Mouse (Mus musculus): ENCODE measurements around the gene Washc1. TPM values are rescaled to one million over a fixed set of nuclear protein-coding genes. Genes with fewer than 3 reads are reported as not detected.

Washc1 gene
- polyA plus RNA-seq, 1 experiment = 48.6 TPM

- peaks cover 2% of the 10 kb centered on the region; the same call in 1 of the 2 replicates for H3K4me1 ChIP-seq (ENCODE audit: control insufficient read depth, insufficient read depth, low read length)
- no peak overlapping the region for H3K4me3 ChIP-seq (ENCODE audit: insufficient read depth, low read length)
- no peak for TF ChIP-seq POLR2A (IDR thresholded peaks at IDR 0.05; ENCODE audit: extremely low read depth, insufficient read depth, low read length)
- no peak for TF ChIP-seq CTCF (IDR thresholded peaks at IDR 0.05; ENCODE audit: extremely low read depth, insufficient read depth, low read length)
- no peak overlapping the region for H3K27ac ChIP-seq (ENCODE audit: insufficient read depth, low read length)
Observed at GRCm38 (mm10) chr17:66090251-66090650, 21.1 kb upstream of the Washc1 start.

DNA sequence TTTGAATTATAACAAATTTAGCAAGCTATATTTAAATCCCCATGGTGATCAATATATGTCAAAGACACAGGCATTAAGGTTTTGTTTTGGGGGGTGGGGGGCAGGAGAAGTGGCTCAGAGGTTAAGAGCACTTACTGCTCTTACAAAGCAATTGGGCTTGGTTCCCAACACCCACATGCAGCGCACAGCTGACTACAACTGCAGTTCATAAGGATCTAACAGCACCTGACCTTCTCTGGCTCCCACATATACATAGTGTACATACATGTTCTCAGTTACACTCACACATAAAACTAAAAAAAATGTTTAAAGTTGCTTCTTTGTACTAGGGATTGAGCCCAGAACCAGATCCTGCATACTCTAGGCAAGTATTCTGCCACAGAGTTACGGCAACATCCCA, 20.0 kb upstream of the Washc1 start:
- TF ChIP-seq CTCF (IDR thresholded peaks at IDR 0.05; ENCODE audit: extremely low read depth, insufficient read depth, low read length) = no peak
- Histone ChIP-seq H3K4me1 (ENCODE audit: control insufficient read depth, insufficient read depth, low read length) (peaks cover 2% of the 10 kb centered on the region; the same call in 1 of the 2 replicates), H3K4me3 (ENCODE audit: insufficient read depth, low read length) (no peak overlapping the region), H3K27ac (ENCODE audit: insufficient read depth, low read length) (no peak overlapping the region)

DNA sequence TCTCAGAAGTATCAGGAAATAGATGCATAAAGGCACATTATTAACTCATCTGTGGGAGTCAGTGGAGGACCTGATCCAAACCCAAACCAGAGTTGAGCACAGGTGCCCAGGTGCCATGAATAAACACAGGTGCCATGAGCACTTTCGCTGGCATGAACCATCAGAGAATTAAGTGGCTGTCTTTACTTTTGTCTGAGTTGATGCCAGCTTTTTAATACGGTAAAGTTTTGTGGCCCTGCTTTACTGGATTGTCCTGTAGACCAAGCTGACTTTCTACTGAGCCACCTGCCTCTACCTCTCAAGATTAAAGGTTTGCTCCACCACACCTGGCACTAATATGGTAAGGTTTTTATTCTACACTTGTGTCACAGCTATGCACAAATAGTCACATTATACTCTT, 19.3 kb upstream of the Washc1 start:
- H3K4me1 ChIP-seq (ENCODE audit: control insufficient read depth, insufficient read depth, low read length) = peaks cover 2% of the 10 kb centered on the region; the same call in 1 of the 2 replicates
- H3K27ac ChIP-seq (ENCODE audit: insufficient read depth, low read length) = no peak overlapping the region
- no peak overlapping the region for H3K4me3 ChIP-seq (ENCODE audit: insufficient read depth, low read length)
- TF ChIP-seq CTCF (IDR thresholded peaks at IDR 0.05; ENCODE audit: extremely low read depth, insufficient read depth, low read length) (no peak), POLR2A (IDR thresholded peaks at IDR 0.05; ENCODE audit: extremely low read depth, insufficient read depth, low read length) (no peak)

DNA sequence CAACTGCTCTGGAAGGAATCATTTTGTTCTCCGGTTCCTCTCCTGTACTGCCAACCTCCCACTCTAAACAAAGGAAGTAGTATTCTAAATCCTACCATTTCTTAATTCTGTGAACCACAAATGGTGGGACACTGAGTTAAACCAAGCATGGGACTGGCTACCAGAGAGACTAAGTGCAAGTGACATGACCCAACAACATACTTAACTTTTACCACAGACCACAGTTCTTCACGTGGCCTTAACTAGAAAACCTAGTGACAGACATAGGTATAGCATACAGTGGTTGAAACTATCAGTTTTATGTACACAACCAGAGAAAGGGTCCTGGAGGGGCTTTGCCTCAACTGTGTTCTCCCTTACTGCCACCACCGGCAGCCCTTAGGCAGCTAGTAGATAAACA, 18.7 kb upstream of the Washc1 start:
- TF ChIP-seq CTCF (IDR thresholded peaks at IDR 0.05; ENCODE audit: extremely low read depth, insufficient read depth, low read length) = no peak
- TF ChIP-seq POLR2A (IDR thresholded peaks at IDR 0.05; ENCODE audit: extremely low read depth, insufficient read depth, low read length) = no peak
- H3K27ac ChIP-seq (ENCODE audit: insufficient read depth, low read length) = no peak overlapping the region
- no peak overlapping the region for H3K4me3 ChIP-seq (ENCODE audit: insufficient read depth, low read length)
- H3K4me1 ChIP-seq (ENCODE audit: control insufficient read depth, insufficient read depth, low read length) = peaks cover 4% of the 10 kb centered on the region

DNA sequence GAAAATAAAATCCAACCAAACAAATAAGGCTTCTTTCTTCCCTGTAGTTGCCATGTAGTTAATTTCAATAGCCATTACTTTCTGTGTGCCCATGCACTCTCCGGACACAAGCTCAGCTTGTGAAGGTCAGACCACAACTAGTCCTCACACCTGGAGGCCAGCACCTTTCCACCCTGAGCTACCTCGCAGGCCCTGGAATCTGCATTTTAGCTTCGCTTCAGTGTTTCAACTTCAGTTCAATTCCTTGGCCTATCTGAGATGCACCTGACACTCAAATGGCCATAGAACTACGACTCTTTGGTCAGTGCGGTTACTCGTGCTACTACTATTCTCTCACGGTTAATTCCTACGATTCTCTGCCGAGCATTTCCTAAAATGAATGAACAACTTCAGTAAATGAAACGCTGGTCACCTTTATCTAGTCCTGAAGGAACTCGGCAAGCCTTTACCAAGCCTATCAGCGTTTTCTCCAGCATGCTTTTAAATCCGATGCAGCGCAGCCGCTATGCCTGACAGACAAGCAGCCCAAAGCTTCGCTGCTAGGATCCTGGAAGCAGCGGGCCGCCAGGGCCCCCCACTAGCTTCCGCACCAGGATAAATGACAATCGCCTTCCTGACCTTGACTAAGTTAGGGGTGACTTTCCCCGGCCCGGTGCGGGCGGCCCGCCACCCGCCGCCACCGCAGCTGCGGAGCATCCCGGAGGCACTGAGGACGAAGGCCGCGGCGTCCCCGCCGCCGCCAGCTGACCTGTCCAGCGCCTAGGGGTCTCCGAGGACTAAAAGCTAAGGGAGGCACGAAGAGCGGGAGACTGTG, 10.6 kb upstream of the Washc1 start:
- TF ChIP-seq CTCF (IDR thresholded peaks at IDR 0.05; ENCODE audit: extremely low read depth, insufficient read depth, low read length) = no peak
- no peak for TF ChIP-seq POLR2A (IDR thresholded peaks at IDR 0.05; ENCODE audit: extremely low read depth, insufficient read depth, low read length)
- H3K27ac ChIP-seq (ENCODE audit: insufficient read depth, low read length) = peak overlapping the region; percentile 97
- peaks cover 10% of the 10 kb centered on the region for H3K4me1 ChIP-seq (ENCODE audit: control insufficient read depth, insufficient read depth, low read length)
- peak overlapping the region; percentile 83 for H3K4me3 ChIP-seq (ENCODE audit: insufficient read depth, low read length)

DNA sequence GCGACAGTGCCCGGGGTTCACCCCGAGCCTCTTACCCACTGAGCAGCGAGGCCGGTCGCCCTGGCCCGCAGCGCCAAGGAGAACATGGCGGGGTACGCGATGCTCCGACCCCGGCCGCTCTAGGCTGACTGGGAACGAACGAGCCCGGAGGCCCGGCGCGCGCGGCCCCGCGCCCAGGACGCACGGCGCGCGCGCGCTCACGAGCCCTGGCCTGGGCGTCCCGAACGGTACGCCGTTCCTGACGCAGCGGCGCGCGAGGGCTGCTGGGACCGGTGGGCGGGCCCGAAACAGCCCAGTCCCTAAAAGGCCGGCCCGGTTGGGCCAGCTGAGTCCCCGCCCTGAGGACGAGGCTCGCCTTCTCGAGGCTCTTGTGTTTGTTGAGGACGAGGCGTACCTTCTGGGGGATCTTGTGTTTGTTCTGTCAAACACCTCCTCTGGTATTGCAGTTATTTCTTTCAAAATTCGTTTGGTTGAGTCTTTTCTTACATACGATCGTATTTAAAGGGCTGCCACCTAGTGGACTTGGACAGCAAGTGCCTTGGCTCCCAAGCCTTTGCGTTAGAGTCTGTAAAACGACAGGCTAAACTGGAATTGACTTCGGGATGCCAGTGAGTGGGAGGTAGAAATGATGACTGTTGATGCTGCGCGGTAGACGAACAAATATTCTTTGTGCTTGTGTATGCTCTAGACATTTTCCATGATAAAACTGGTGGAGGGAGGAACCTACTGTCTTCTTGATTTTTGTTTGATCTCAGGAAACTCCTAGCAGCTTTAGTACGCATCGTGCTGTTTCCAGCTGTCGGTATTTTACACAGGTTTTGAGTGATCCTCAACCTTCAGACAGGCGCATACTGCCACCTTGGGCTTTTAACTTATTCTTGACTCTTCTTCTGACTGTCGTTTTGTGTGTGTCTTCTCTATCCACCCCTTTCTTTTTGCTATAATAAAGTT, 9.7 kb upstream of the Washc1 start, which contains the start of gene Ndufv2:
Gene Ndufv2 (minus strand): TSS at position 180 of the 951 bp plus-strand sequence.
- Histone ChIP-seq H3K27ac (ENCODE audit: insufficient read depth, low read length) (peak within 1 kb of the TSS; percentile 97), H3K4me1 (ENCODE audit: control insufficient read depth, insufficient read depth, low read length) (peaks cover 10% of the 10 kb centered on the region), H3K4me3 (ENCODE audit: insufficient read depth, low read length) (peak within 1 kb of the TSS; percentile 83)
- TF ChIP-seq CTCF (IDR thresholded peaks at IDR 0.05; ENCODE audit: extremely low read depth, insufficient read depth, low read length) = peak; percentile 70
- TF ChIP-seq POLR2A (IDR thresholded peaks at IDR 0.05; ENCODE audit: extremely low read depth, insufficient read depth, low read length) = peak; percentile 81

DNA sequence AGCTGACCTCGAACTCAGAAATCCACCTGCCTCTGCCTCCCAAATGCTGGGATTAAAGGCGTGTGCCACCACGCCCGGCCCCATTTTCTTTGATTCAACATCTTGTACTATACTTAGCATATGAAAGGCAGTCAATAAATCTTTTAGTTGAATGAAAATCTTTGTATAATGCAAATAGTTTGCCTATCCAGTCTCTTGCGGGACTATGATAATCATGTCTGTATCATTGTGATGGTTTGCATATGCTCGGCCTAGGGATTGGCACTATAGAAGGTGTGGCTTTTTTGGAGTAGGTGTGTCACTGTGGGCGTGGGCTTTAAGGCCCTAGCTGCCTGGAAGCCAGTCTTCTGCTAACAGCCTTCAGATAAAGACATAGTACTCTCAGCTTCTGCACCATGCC, 7.3 kb upstream of the Washc1 start:
- TF ChIP-seq POLR2A (IDR thresholded peaks at IDR 0.05; ENCODE audit: extremely low read depth, insufficient read depth, low read length) (no peak), CTCF (IDR thresholded peaks at IDR 0.05; ENCODE audit: extremely low read depth, insufficient read depth, low read length) (no peak)
- Histone ChIP-seq H3K4me1 (ENCODE audit: control insufficient read depth, insufficient read depth, low read length) (peaks cover 5% of the 10 kb centered on the region; the same call in 1 of the 2 replicates), H3K27ac (ENCODE audit: insufficient read depth, low read length) (no peak overlapping the region), H3K4me3 (ENCODE audit: insufficient read depth, low read length) (no peak overlapping the region)

- TF ChIP-seq POLR2A (IDR thresholded peaks at IDR 0.05; ENCODE audit: extremely low read depth, insufficient read depth, low read length) (no peak), CTCF (IDR thresholded peaks at IDR 0.05; ENCODE audit: extremely low read depth, insufficient read depth, low read length) (peak; percentile 69)
- H3K4me3 ChIP-seq (ENCODE audit: insufficient read depth, low read length) = no peak overlapping the region
- H3K27ac ChIP-seq (ENCODE audit: insufficient read depth, low read length) = no peak overlapping the region
- H3K4me1 ChIP-seq (ENCODE audit: control insufficient read depth, insufficient read depth, low read length) = no peaks in the 10 kb centered on the region; the same call in 1 of the 2 replicates
Observed at GRCm38 (mm10) chr17:66106601-66107267, 4.6 kb upstream of the Washc1 start.

DNA sequence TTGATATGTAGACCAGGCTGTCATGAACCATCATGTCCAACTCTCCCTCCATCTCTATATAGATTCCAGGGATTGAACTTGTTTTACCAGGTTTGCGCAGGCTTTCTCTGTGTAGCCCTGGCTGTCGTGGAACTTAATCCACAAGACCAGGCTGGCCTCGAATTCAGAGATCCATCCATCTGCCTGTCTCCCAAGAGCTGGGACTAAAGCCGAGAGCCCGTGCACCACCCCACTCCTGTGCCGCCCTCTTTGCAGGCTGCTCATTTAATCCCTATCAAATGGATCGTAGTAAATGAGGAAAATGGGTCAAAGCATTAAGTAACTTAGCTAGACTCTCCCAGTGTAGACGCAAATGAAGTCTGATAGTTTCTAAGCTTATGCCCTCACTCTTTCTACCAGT, 3.9 kb upstream of the Washc1 start:
- no peak for TF ChIP-seq POLR2A (IDR thresholded peaks at IDR 0.05; ENCODE audit: extremely low read depth, insufficient read depth, low read length)
- no peak for TF ChIP-seq CTCF (IDR thresholded peaks at IDR 0.05; ENCODE audit: extremely low read depth, insufficient read depth, low read length)
- Histone ChIP-seq H3K27ac (ENCODE audit: insufficient read depth, low read length) (no peak overlapping the region), H3K4me3 (ENCODE audit: insufficient read depth, low read length) (no peak overlapping the region), H3K4me1 (ENCODE audit: control insufficient read depth, insufficient read depth, low read length) (peaks cover 1% of the 10 kb centered on the region)
